Mouse (Mus musculus): ENCODE data around the gene Galntl6. TPM values are rescaled to one million over a fixed set of nuclear protein-coding genes. Genes with fewer than 3 reads are reported as not detected.

The Galntl6 gene
- polyA plus RNA-seq, 1 experiment from 2014 or later, result 1.5 TPM

- Histone ChIP-seq H3K9me3 (replicated peaks) (no peaks in the 10 kb centered on the region), H3K36me3 (no peaks in the 10 kb centered on the region), H3K9ac (no peak overlapping the region), H3K4me2 (no peak overlapping the region), H3K4me3 (replicated peaks) (no peak overlapping the region), H3K4me1 (no peaks in the 10 kb centered on the region), H3K27me3 (no peaks in the 10 kb centered on the region), H3K27ac (no peak overlapping the region)
- WGBS, result 45% methylated on average over 2 of the region's 2 CpGs
- no peak for ATAC-seq (replicated peaks; ENCODE audit: low FRiP score)
Observed at GRCm38 (mm10) chr8:58023426-58024176, 888.8 kb downstream of the Galntl6 start.

GRCm38 (mm10) chr8:57989428-57990171 is 922.8 kb downstream of the Galntl6 start:
- H3K4me2 ChIP-seq, result no peak overlapping the region
- H3K4me3 ChIP-seq (replicated peaks), result no peak overlapping the region
- H3K9ac ChIP-seq, result no peak overlapping the region
- no peaks in the 10 kb centered on the region for H3K27me3 ChIP-seq
- no peak overlapping the region for H3K27ac ChIP-seq
- no peaks in the 10 kb centered on the region for H3K4me1 ChIP-seq
- H3K9me3 ChIP-seq (replicated peaks), result no peaks in the 10 kb centered on the region
- WGBS, result 91% methylated on average over 1 of the region's 1 CpGs
- H3K36me3 ChIP-seq, result no peaks in the 10 kb centered on the region
- no peak for ATAC-seq (replicated peaks; ENCODE audit: low FRiP score)

GRCm38 (mm10) chr8:57977372-57977771 is 935.1 kb downstream of the Galntl6 start:
- Histone ChIP-seq H3K4me2 (no peak overlapping the region), H3K27me3 (no peaks in the 10 kb centered on the region), H3K9me3 (replicated peaks) (no peaks in the 10 kb centered on the region), H3K27ac (no peak overlapping the region), H3K9ac (no peak overlapping the region), H3K4me1 (no peaks in the 10 kb centered on the region), H3K36me3 (no peaks in the 10 kb centered on the region), H3K4me3 (replicated peaks) (no peak overlapping the region)
- WGBS, result 67% methylated on average over 4 of the region's 4 CpGs
- no peak for ATAC-seq (replicated peaks; ENCODE audit: low FRiP score)

- Histone ChIP-seq H3K36me3 (no peaks in the 10 kb centered on the region), H3K27me3 (no peaks in the 10 kb centered on the region), H3K27ac (no peak overlapping the region), H3K4me2 (no peak overlapping the region), H3K9me3 (replicated peaks) (no peaks in the 10 kb centered on the region), H3K9ac (no peak overlapping the region), H3K4me3 (replicated peaks) (no peak overlapping the region), H3K4me1 (no peaks in the 10 kb centered on the region)
- 19% methylated on average over 2 of the region's 2 CpGs for WGBS
- no peak for ATAC-seq (replicated peaks; ENCODE audit: low FRiP score)
Observed at GRCm38 (mm10) chr8:57974093-57974492, 938.3 kb downstream of the Galntl6 start.

GRCm38 (mm10) chr8:57972832-57973231 is 939.6 kb downstream of the Galntl6 start:
- no peak overlapping the region for H3K9ac ChIP-seq
- no peak overlapping the region for H3K4me2 ChIP-seq
- no peak overlapping the region for H3K4me3 ChIP-seq (replicated peaks)
- H3K27me3 ChIP-seq, result no peaks in the 10 kb centered on the region
- H3K4me1 ChIP-seq, result no peaks in the 10 kb centered on the region
- 53% methylated on average over 3 of the region's 3 CpGs for WGBS
- no peak for ATAC-seq (replicated peaks; ENCODE audit: low FRiP score)
- H3K36me3 ChIP-seq, result no peaks in the 10 kb centered on the region
- H3K9me3 ChIP-seq (replicated peaks), result no peaks in the 10 kb centered on the region
- H3K27ac ChIP-seq, result no peak overlapping the region

- no peak for ATAC-seq (replicated peaks; ENCODE audit: low FRiP score)
- peaks cover 4% of the 10 kb centered on the region for H3K4me1 ChIP-seq
- no peaks in the 10 kb centered on the region for H3K9me3 ChIP-seq (replicated peaks)
- H3K36me3 ChIP-seq, result no peaks in the 10 kb centered on the region
- H3K27me3 ChIP-seq, result no peaks in the 10 kb centered on the region
- no peak overlapping the region for H3K4me2 ChIP-seq
- H3K27ac ChIP-seq, result no peak overlapping the region
- 22% methylated on average over 6 of the region's 6 CpGs for WGBS
- no peak overlapping the region for H3K4me3 ChIP-seq (replicated peaks)
- no peak overlapping the region for H3K9ac ChIP-seq
Observed at GRCm38 (mm10) chr8:57966676-57967075, 945.8 kb downstream of the Galntl6 start.

- H3K4me3 ChIP-seq (replicated peaks), result no peak overlapping the region
- WGBS, result 45% methylated on average over 5 of the region's 5 CpGs
- H3K27ac ChIP-seq, result no peak overlapping the region
- H3K36me3 ChIP-seq, result no peaks in the 10 kb centered on the region
- no peaks in the 10 kb centered on the region for H3K9me3 ChIP-seq (replicated peaks)
- peaks cover 4% of the 10 kb centered on the region for H3K4me1 ChIP-seq
- no peak overlapping the region for H3K9ac ChIP-seq
- no peak overlapping the region for H3K4me2 ChIP-seq
- no peaks in the 10 kb centered on the region for H3K27me3 ChIP-seq
- ATAC-seq (replicated peaks; ENCODE audit: low FRiP score), result no peak
Observed at GRCm38 (mm10) chr8:57965508-57965907, 946.9 kb downstream of the Galntl6 start.

- Histone ChIP-seq H3K4me1 (peaks cover 12% of the 10 kb centered on the region), H3K4me2 (peak overlapping the region; percentile 21; the same call in 1 of the 2 replicates), H3K27me3 (no peaks in the 10 kb centered on the region), H3K9me3 (replicated peaks) (no peaks in the 10 kb centered on the region), H3K27ac (peak overlapping the region; percentile 62; the same call in 1 of the 2 replicates), H3K9ac (no peak overlapping the region), H3K36me3 (no peaks in the 10 kb centered on the region), H3K4me3 (replicated peaks) (no peak overlapping the region)
- ATAC-seq (replicated peaks; ENCODE audit: low FRiP score), result peak; percentile 80
- 14% methylated on average over 12 of the region's 12 CpGs for WGBS
Observed at GRCm38 (mm10) chr8:57962286-57963110, 949.9 kb downstream of the Galntl6 start.

GRCm38 (mm10) chr8:57959136-57959535 is 953.3 kb downstream of the Galntl6 start:
- H3K4me3 ChIP-seq (replicated peaks), result no peak overlapping the region
- H3K4me2 ChIP-seq, result no peak overlapping the region
- 36% methylated on average over 3 of the region's 3 CpGs for WGBS
- no peaks in the 10 kb centered on the region for H3K27me3 ChIP-seq
- H3K9ac ChIP-seq, result no peak overlapping the region
- no peak overlapping the region for H3K27ac ChIP-seq
- no peaks in the 10 kb centered on the region for H3K9me3 ChIP-seq (replicated peaks)
- H3K36me3 ChIP-seq, result no peaks in the 10 kb centered on the region
- ATAC-seq (replicated peaks; ENCODE audit: low FRiP score), result no peak
- H3K4me1 ChIP-seq, result peaks cover 12% of the 10 kb centered on the region

- peak overlapping the region; percentile 28; the same call in 1 of the 2 replicates for H3K4me2 ChIP-seq
- 30% methylated on average over 16 of the region's 16 CpGs for WGBS
- peak; percentile 65; the same call in 1 of the 2 replicates for ATAC-seq (replicated peaks; ENCODE audit: low FRiP score)
Observed at GRCm38 (mm10) chr8:57958121-57958901, 954.1 kb downstream of the Galntl6 start.

GRCm38 (mm10) chr8:57955501-57955900 is 956.9 kb downstream of the Galntl6 start:
- no peak overlapping the region for H3K4me3 ChIP-seq (replicated peaks)
- H3K4me2 ChIP-seq, result no peak overlapping the region
- H3K27ac ChIP-seq, result no peak overlapping the region
- H3K27me3 ChIP-seq, result no peaks in the 10 kb centered on the region
- 0 out of 2 replicates have a peak, but pooled peaks cover 8% of the 10 kb centered on the region for H3K4me1 ChIP-seq
- ATAC-seq (replicated peaks; ENCODE audit: low FRiP score), result no peak
- H3K9ac ChIP-seq, result no peak overlapping the region
- 76% methylated on average over 7 of the region's 7 CpGs for WGBS
- no peaks in the 10 kb centered on the region for H3K36me3 ChIP-seq
- H3K9me3 ChIP-seq (replicated peaks), result no peaks in the 10 kb centered on the region

More at GRCm38 (mm10) chr8:57958121-57958901, 954.1 kb downstream of the Galntl6 start:
- H3K4me1 ChIP-seq, result peaks cover 12% of the 10 kb centered on the region
- no peaks in the 10 kb centered on the region for H3K36me3 ChIP-seq
- no peak overlapping the region for H3K9ac ChIP-seq
- no peaks in the 10 kb centered on the region for H3K9me3 ChIP-seq (replicated peaks)
- H3K27me3 ChIP-seq, result no peaks in the 10 kb centered on the region
- H3K27ac ChIP-seq, result no peak overlapping the region
- no peak overlapping the region for H3K4me3 ChIP-seq (replicated peaks)

Data from kidney, embryonic 15.5 days (tissue).